Mouse (Mus musculus): ENCODE results near the gene Rpl22.

- TF ChIP-seq CTCF (IDR thresholded peaks at IDR 0.05; ENCODE audit: low read depth) (peak; percentile 61), EP300 (optimal IDR thresholded peaks at IDR 0.05) (no peak)
These were observed 11.6 kb upstream of the Rpl22 start for GRCm38 (mm10) chr4:152313934-152314333.
